Mouse (Mus musculus): Measurements from ENCODE around the gene Bfsp2.

DNA sequence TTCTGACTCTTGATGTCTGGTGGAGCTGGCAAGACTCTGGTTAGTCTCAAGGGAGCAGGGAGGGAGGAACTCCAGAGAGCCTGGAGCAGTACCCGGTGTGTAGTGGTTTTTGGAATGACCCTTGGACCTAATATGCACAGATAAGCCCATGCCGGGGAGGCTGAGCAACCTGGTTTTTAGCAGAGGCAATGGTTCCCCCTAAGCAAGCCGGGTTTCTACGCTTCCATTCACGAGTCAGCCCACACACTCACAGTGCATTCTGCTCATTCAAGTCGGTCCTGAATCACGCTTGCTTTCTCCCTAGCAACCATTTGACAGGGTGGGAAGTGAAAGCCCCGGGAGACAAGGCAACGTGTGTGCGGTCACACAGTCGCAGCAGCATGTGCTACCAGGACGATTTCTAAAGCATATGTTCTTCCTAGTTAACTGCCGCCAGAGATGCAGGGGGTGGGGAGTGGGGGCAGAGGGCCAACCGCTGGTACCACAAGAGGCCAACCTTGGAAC, 21.7 kb upstream of the Bfsp2 start:
- TF ChIP-seq CTCF (IDR thresholded peaks at IDR 0.05; ENCODE audit: insufficient read depth, low read depth, low read length) (no peak), POLR2A (IDR thresholded peaks at IDR 0.05; ENCODE audit: insufficient read depth, low read depth, low read length) (no peak)
